Mouse (Mus musculus) B cell, adult 2 months (primary cell): ENCODE data around the gene Zmynd10.
A peak's percentile ranks its signal among the peaks of the same experiment; 100 is the strongest.

Experiments
- DNase-seq, 2 experiments: peaks; one replicate each; pipeline ENCODE4 v3.0.0; 2022

Zmynd10 gene

DNA sequence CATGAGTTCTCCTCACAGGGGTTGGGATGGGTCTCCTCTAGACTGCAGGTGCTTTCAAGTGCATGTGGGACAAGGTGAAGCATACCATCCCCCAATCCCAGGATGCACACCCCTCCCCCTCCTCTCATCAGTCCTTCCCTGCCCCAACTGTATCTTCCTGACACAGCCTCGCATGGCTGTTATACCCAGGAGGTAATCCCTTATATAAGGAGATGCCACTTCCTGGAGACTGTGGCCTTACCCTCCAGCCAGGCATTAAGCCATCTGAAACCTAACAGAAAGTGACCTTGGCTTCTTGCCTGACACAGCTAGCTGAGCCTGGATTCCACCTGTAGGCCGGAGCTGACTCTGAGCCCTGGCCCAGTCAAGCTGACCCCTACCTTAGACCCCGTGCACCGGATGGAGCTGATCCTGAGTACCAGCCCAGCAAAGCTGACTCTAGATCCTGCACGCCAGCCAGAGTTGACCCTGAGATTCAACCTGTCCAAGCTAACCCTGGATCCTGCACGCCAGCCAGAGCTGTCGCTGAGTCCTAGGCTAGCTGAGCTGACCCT, 35.5 kb downstream of the Zmynd10 start:
- DNase-seq = no peak

DNA sequence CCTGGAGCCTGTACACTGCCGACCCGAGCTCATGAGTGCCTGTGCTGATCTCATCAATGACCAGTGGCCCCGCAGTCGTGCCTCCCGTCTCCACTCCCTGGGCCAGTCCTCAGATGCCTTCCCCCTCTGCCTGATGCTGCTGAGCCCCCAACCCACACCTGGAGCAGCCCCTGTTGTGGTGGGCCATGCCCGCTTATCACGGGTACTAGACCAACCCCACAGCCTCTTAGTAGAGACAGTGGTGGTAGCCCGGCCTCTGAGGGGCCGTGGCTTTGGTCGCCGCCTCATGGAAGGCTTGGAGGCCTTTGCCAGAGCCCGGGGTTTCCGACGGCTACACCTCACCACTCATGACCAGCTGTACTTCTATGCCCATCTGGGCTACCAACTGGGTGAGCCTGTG, 36.1 kb downstream of the Zmynd10 start:
- no peak for DNase-seq

GRCm38 (mm10) chr9:107586504-107586903, 39.4 kb downstream of the Zmynd10 start:
- no peak for DNase-seq

DNA sequence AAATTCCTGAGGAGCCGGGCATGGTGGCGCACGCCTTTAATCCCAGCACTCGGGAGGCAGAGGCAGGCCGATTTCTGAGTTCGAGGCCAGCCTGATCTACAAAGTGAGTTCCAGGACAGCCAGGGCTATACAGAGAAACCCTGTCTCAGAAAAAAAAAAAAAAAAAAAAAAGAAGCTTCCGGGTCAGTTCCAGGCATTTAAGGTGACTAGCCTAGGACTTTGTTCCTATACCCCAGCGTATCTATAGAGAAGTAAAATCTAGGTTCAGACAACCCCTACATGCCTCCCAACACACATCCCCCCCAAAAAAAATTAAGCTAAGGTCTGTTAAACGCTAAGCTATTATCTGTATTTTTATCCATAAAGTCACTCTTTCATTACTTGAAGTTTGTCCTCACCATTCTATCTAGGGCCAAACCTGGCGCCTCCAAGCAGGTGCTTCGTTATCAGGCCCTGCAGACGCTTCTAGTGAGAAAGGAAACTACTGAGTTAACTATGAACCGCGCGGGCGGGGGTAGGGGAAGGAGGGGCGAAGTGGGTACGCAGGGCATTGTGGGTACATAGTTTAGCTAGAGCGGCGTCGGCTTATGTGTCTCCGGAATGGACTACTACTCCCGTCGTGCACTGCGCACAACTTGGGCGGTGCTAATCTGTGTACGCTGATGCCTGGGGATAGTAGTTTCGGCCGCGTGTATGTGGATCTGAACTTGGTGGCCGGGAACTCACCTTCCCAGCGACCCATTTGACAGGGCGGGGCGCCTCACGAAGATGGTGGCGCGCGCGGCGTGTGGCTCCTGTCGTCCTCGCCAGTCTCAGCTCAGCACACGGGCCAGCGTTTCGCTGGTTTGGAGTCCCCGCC, 40.1 kb downstream of the Zmynd10 start, which contains the start of gene Ifrd2:
Ifrd2 (plus strand) TSS at position 669 of the 859 bp plus-strand sequence.
- DNase-seq = peak; percentile 96 to 98

DNA sequence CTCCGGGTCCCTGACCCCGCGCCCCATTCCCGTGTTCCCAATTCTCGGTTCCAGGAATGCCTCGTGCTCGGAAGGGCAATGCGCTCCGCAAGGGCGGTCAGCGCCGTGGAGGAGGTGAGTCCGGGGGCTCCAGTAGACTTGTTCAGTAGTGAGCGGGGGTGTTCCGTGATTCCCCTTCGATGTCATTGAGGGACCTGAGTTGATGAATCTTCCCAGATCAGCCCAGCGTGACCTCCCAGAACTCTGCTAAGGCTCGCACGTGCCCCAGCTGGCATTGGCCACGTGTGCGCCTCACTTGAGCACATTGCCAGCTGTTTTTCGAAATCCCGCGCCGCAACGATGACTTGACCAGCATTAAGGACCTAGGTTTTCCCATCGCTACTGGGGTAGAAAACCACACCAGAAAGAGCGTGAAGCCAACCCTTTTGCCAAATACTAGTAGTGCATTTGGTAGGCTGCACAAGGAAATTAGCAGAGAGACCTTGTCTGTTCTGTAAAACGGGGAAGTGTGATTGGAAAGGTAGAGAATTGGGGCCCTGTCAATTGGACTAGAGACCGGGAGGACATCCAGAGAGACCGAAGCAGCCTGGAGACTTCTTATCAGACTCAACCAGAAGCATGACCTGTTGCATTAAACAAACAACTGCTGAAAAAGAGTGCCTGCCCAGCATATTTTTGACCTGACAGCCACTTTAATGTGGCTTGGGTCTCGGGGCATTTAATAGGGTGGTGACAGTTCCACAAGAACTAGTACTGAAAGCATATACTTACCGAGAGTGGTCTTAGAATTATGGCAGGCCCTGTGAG, 40.9 kb downstream of the Zmynd10 start:
- DNase-seq = no peak

GRCm38 (mm10) chr9:107590058-107590772, 43.1 kb downstream of the Zmynd10 start:
- no peak for DNase-seq

GRCm38 (mm10) chr9:107590773-107591060, 43.6 kb downstream of the Zmynd10 start:
- DNase-seq = no peak

GRCm38 (mm10) chr9:107593101-107593976, 46.2 kb downstream of the Zmynd10 start:
- no peak for DNase-seq

GRCm38 (mm10) chr9:107594281-107595062, 47.4 kb downstream of the Zmynd10 start:
- no peak for DNase-seq

- DNase-seq = no peak
Observed at GRCm38 (mm10) chr9:107596619-107597569, 49.8 kb downstream of the Zmynd10 start.

DNA sequence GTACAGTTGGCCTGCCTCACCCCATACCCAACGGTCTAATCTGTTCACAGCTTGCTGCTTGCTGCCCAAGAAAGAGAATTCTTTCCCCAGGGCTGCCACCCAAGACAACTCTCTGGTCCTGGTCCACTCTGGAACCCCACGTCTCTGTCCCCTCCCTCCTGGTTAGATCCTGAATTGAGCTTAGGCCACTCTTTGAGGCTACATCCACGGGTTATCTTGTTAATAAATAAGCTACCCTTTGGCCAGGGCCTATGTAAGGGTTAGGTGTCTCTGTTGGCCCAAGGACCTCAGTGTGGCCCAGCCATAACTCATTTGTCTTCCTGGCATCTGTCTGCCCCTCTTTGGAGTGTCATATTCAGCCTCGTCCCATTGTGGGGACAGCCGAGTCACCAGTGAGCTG, 51.3 kb downstream of the Zmynd10 start:
- DNase-seq = no peak

DNA sequence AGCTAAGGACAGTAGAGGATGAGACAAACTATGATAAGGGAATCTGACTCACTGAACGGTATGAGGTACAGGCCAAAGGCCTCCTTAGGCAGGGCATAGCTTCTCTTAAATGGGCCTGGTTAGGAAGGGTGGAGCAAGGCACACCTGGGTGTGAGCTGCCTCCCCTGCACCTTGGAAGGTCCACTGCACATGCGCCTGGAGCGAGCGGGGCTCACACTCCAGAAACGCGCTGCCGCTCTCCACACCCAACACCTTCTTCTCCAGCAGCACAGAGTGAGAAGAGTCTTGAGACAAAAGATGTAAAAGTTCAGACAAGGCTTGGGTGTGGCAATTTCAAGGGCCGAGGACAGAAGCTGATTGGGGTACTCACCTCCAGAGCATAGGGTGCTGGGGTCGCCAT, 52.3 kb downstream of the Zmynd10 start:
- no peak for DNase-seq

GRCm38 (mm10) chr9:107599842-107600241, 52.7 kb downstream of the Zmynd10 start:
- no peak for DNase-seq

GRCm38 (mm10) chr9:107600745-107601144, 53.6 kb downstream of the Zmynd10 start:
- DNase-seq = peak; percentile 27 to 31
